Mouse (Mus musculus): ENCODE measurements around the gene Ccdc126.

DNA sequence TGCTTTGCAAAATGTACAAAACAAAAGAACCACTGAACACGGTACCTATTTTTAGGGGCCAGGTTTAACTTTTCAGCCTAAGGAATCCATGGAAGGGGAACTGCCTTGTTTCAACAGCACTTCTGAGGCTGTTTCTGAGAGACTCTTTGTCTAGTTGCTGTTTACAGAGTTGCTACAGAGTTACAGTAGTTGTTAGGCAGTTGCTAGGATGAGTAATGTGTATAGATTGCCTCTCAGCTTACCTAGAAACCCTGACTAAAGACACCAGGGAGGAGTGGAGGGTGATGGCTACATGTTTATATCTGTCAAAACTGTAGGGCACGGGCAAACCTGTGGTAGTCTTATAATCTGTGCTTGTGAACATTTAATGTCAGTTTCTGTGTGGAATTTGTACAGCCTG lies 54.9 kb downstream of the Ccdc126 start:
- TF ChIP-seq CTCF (IDR thresholded peaks at IDR 0.05; ENCODE audit: low read depth, low read length) (no peak), POLR2A (IDR thresholded peaks at IDR 0.05; ENCODE audit: extremely low read depth, insufficient read depth, low read length) (no peak)
